Mouse (Mus musculus): ENCODE data around the gene Trpm7. TPM values are rescaled to one million over a fixed set of nuclear protein-coding genes. Genes with fewer than 3 reads are reported as not detected.

Trpm7 gene
- polyA plus RNA-seq, 1 experiment: 11.6 TPM

DNA sequence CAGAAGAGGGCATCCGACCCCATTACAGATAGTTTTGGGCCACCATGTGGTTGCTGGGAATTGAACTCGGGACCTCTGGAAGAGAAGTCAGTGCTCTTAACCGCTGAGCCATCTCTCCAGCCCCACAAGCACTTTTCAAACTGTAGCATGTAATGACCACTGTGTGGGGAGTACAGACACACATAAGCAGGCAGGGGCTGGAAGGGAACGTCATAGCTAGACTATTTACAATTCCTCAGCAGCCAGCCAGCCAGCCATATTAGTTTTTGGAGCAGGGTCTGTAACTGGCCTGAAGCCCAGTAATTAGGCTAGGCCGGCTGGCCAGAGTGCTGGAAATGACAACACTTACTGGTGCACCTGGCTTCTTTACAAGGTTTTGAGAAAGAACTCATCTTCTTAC, 77.6 kb downstream of the Trpm7 start:
- H3K27me3 ChIP-seq (ENCODE audit: control insufficient read depth, insufficient read depth, low read length): no peaks in the 10 kb centered on the region
- WGBS: 96% methylated on average over 5 of the region's 5 CpGs
- H3K4me3 ChIP-seq (ENCODE audit: control insufficient read depth, insufficient read depth, low read length): no peak overlapping the region
- H3K27ac ChIP-seq (ENCODE audit: control insufficient read depth, insufficient read depth, low read length): no peak overlapping the region
- no peak for DNase-seq
- no peaks in the 10 kb centered on the region for H3K4me1 ChIP-seq (replicated peaks; ENCODE audit: control insufficient read depth, insufficient read depth, low read length)
- peaks cover 68% of the 10 kb centered on the region for H3K36me3 ChIP-seq (ENCODE audit: control insufficient read depth, insufficient read depth, low read length)
- TF ChIP-seq CTCF (IDR thresholded peaks at IDR 0.05; ENCODE audit: borderline replicate concordance, control insufficient read depth, extremely low read depth, insufficient read depth, low read length, poor library complexity) (no peak), POLR2A (IDR thresholded peaks at IDR 0.05; ENCODE audit: control insufficient read depth, extremely low read depth, insufficient read depth, low read length, poor library complexity) (no peak)

DNA sequence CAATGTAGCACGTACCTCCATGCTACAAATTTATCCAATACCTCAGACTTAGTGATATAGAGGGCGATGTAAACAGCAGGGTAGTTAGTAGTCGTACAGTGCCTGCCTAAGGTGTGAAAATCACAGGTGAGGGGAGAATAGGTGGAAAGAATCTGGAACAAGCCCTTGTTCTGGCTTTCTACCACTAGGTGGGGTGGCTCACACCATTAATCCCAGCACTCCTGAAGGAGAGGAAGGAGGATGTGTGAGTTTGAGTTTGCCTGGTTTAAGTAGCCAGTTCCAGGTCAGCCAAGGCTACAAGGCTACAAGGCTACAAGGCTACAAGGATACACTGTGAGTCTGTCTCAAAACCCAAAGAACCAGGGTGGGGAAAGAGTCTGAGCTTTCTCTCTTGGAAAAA, 80.3 kb downstream of the Trpm7 start:
- H3K4me3 ChIP-seq (ENCODE audit: control insufficient read depth, insufficient read depth, low read length): no peak overlapping the region
- H3K27me3 ChIP-seq (ENCODE audit: control insufficient read depth, insufficient read depth, low read length): no peaks in the 10 kb centered on the region
- no peak for TF ChIP-seq CTCF (IDR thresholded peaks at IDR 0.05; ENCODE audit: borderline replicate concordance, control insufficient read depth, extremely low read depth, insufficient read depth, low read length, poor library complexity)
- no peak for TF ChIP-seq POLR2A (IDR thresholded peaks at IDR 0.05; ENCODE audit: control insufficient read depth, extremely low read depth, insufficient read depth, low read length, poor library complexity)
- no peaks in the 10 kb centered on the region for H3K4me1 ChIP-seq (replicated peaks; ENCODE audit: control insufficient read depth, insufficient read depth, low read length)
- WGBS: 95% methylated on average over 3 of the region's 3 CpGs
- DNase-seq: no peak
- H3K27ac ChIP-seq (ENCODE audit: control insufficient read depth, insufficient read depth, low read length): no peak overlapping the region
- peaks cover 71% of the 10 kb centered on the region for H3K36me3 ChIP-seq (ENCODE audit: control insufficient read depth, insufficient read depth, low read length)

DNA sequence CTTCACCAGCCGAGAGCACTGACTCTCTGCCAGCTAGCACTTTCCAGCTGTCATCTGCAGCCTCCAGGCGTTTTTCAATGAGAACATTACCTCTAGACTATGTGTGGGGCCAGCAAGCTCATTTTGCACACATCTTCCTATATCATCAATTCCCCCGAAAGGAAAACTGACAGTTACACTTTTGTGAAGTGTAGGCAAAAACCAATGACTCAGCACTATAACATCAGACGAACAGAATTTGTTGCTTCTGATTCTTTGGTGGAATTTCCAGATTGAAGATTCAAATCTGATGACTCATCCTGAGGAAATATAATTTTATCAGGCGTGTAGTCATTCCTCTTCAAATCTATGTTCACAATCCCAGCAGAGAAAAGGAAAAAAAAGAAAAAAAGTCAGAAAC, 83.4 kb downstream of the Trpm7 start:
- 85% methylated on average over 5 of the region's 5 CpGs for WGBS
- H3K36me3 ChIP-seq (ENCODE audit: control insufficient read depth, insufficient read depth, low read length): peaks cover 56% of the 10 kb centered on the region

GRCm38 (mm10) chr2:126787721-126788342, 88.2 kb downstream of the Trpm7 start:
- Histone ChIP-seq H3K4me1 (replicated peaks; ENCODE audit: control insufficient read depth, insufficient read depth, low read length) (no peaks in the 10 kb centered on the region), H3K27ac (ENCODE audit: control insufficient read depth, insufficient read depth, low read length) (no peak overlapping the region), H3K27me3 (ENCODE audit: control insufficient read depth, insufficient read depth, low read length) (no peaks in the 10 kb centered on the region), H3K36me3 (ENCODE audit: control insufficient read depth, insufficient read depth, low read length) (peaks cover 21% of the 10 kb centered on the region), H3K4me3 (ENCODE audit: control insufficient read depth, insufficient read depth, low read length) (no peak overlapping the region)
- DNase-seq: no peak
- TF ChIP-seq CTCF (IDR thresholded peaks at IDR 0.05; ENCODE audit: borderline replicate concordance, control insufficient read depth, extremely low read depth, insufficient read depth, low read length, poor library complexity) (no peak), POLR2A (IDR thresholded peaks at IDR 0.05; ENCODE audit: control insufficient read depth, extremely low read depth, insufficient read depth, low read length, poor library complexity) (no peak)
- WGBS: 48% methylated on average over 9 of the region's 9 CpGs

More for the DNA sequence above, 83.4 kb downstream of the Trpm7 start:
- no peaks in the 10 kb centered on the region for H3K27me3 ChIP-seq (ENCODE audit: control insufficient read depth, insufficient read depth, low read length)
- DNase-seq: no peak
- no peak overlapping the region for H3K4me3 ChIP-seq (ENCODE audit: control insufficient read depth, insufficient read depth, low read length)
- no peak overlapping the region for H3K27ac ChIP-seq (ENCODE audit: control insufficient read depth, insufficient read depth, low read length)
- no peaks in the 10 kb centered on the region for H3K4me1 ChIP-seq (replicated peaks; ENCODE audit: control insufficient read depth, insufficient read depth, low read length)
- TF ChIP-seq CTCF (IDR thresholded peaks at IDR 0.05; ENCODE audit: borderline replicate concordance, control insufficient read depth, extremely low read depth, insufficient read depth, low read length, poor library complexity) (no peak), POLR2A (IDR thresholded peaks at IDR 0.05; ENCODE audit: control insufficient read depth, extremely low read depth, insufficient read depth, low read length, poor library complexity) (no peak)

- no peak for TF ChIP-seq POLR2A (IDR thresholded peaks at IDR 0.05; ENCODE audit: control insufficient read depth, extremely low read depth, insufficient read depth, low read length, poor library complexity)
- no peak for TF ChIP-seq CTCF (IDR thresholded peaks at IDR 0.05; ENCODE audit: borderline replicate concordance, control insufficient read depth, extremely low read depth, insufficient read depth, low read length, poor library complexity)
- no peak for DNase-seq
- no peak within 1 kb of the TSS for H3K4me3 ChIP-seq (ENCODE audit: control insufficient read depth, insufficient read depth, low read length)
- no peaks in the 10 kb centered on the region for H3K27me3 ChIP-seq (ENCODE audit: control insufficient read depth, insufficient read depth, low read length)
- WGBS: 86% methylated on average over 4 of the region's 4 CpGs
- no peak within 1 kb of the TSS for H3K27ac ChIP-seq (ENCODE audit: control insufficient read depth, insufficient read depth, low read length)
- no peaks in the 10 kb centered on the region for H3K36me3 ChIP-seq (ENCODE audit: control insufficient read depth, insufficient read depth, low read length)
- H3K4me1 ChIP-seq (replicated peaks; ENCODE audit: control insufficient read depth, insufficient read depth, low read length): no peaks in the 10 kb centered on the region
Observed at GRCm38 (mm10) chr2:126783370-126783769, 92.7 kb downstream of the Trpm7 start, which contains the start of gene Usp50. Gene Usp50 (minus strand): TSS chr2:126783470.

DNA sequence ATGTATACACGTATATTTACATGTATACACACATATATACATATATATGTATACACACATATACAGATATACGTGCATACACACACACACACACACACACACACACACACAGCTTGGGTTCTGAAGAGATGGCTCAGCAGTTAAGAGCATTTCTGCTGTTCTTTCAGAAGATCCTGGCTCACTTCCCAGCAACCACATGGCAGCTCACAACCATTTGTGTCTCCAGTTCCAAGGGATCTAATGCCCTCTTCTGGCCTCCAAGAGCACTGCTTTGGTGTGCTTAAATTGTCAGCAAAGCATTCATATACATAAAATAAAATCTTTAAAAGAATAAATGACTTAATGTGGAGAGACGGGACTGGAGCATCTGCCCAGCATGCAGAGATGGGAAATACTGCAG, 93.6 kb downstream of the Trpm7 start:
- no peak overlapping the region for H3K27ac ChIP-seq (ENCODE audit: control insufficient read depth, insufficient read depth, low read length)
- no peak for DNase-seq
- no peak overlapping the region for H3K4me3 ChIP-seq (ENCODE audit: control insufficient read depth, insufficient read depth, low read length)
- no peak for TF ChIP-seq CTCF (IDR thresholded peaks at IDR 0.05; ENCODE audit: borderline replicate concordance, control insufficient read depth, extremely low read depth, insufficient read depth, low read length, poor library complexity)
- no peak for TF ChIP-seq POLR2A (IDR thresholded peaks at IDR 0.05; ENCODE audit: control insufficient read depth, extremely low read depth, insufficient read depth, low read length, poor library complexity)
- H3K36me3 ChIP-seq (ENCODE audit: control insufficient read depth, insufficient read depth, low read length): no peaks in the 10 kb centered on the region
- H3K27me3 ChIP-seq (ENCODE audit: control insufficient read depth, insufficient read depth, low read length): no peaks in the 10 kb centered on the region
- 90% methylated on average over 3 of the region's 3 CpGs for WGBS
- no peaks in the 10 kb centered on the region for H3K4me1 ChIP-seq (replicated peaks; ENCODE audit: control insufficient read depth, insufficient read depth, low read length)

DNA sequence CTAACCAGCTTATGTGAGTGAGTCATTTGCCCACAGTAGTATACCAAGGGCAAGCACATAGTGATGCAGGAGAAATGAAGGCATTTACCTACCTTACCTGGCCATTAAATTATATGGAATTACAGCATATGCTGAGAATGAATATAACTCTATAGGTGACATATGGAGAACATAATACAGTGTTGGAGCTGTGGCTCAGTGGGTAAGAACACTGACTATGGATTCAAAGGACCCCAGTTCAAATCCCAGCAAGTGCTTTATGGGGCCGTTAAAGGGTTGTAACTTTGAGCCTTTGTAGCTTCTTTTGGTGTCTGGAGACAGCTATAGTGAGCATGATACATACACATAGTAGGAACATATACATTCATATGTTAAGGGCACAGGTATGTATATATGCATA, 94.6 kb downstream of the Trpm7 start:
- DNase-seq: no peak
- no peaks in the 10 kb centered on the region for H3K36me3 ChIP-seq (ENCODE audit: control insufficient read depth, insufficient read depth, low read length)
- no peaks in the 10 kb centered on the region for H3K27me3 ChIP-seq (ENCODE audit: control insufficient read depth, insufficient read depth, low read length)
- TF ChIP-seq CTCF (IDR thresholded peaks at IDR 0.05; ENCODE audit: borderline replicate concordance, control insufficient read depth, extremely low read depth, insufficient read depth, low read length, poor library complexity) (no peak), POLR2A (IDR thresholded peaks at IDR 0.05; ENCODE audit: control insufficient read depth, extremely low read depth, insufficient read depth, low read length, poor library complexity) (no peak)
- H3K4me3 ChIP-seq (ENCODE audit: control insufficient read depth, insufficient read depth, low read length): no peak overlapping the region
- no peaks in the 10 kb centered on the region for H3K4me1 ChIP-seq (replicated peaks; ENCODE audit: control insufficient read depth, insufficient read depth, low read length)
- no peak overlapping the region for H3K27ac ChIP-seq (ENCODE audit: control insufficient read depth, insufficient read depth, low read length)
- WGBS: 88% methylated on average over 1 of the region's 1 CpGs

Data from thymus, adult 2 months (tissue).